Mouse (Mus musculus) heart, postnatal 25 days (tissue): Measurements from ENCODE around the gene Ncbp3. TPM values are rescaled to one million over a fixed set of nuclear protein-coding genes. Genes with fewer than 3 reads are reported as not detected.

ENCODE experiments used
- DNase-seq: peaks from one replicate; pipeline ENCODE4 v3.0.0; 2022; ENCODE audit warnings: low spot score
- intact Hi-C: fragments of 180-260 bp; cut with DNase I; formaldehyde crosslinking; loops from one replicate; pipeline ENCODE4 v1.15.1; 2025
- total RNA-seq, 2 experiments: library from RNA; stranded (reverse); gene quantifications; 2 replicates each; pipeline ENCODE4 v1.2.3; 2021

Gene Ncbp3
- total RNA-seq, 2 experiments from 2014 or later: 5.6 to 6.2 TPM

DNA sequence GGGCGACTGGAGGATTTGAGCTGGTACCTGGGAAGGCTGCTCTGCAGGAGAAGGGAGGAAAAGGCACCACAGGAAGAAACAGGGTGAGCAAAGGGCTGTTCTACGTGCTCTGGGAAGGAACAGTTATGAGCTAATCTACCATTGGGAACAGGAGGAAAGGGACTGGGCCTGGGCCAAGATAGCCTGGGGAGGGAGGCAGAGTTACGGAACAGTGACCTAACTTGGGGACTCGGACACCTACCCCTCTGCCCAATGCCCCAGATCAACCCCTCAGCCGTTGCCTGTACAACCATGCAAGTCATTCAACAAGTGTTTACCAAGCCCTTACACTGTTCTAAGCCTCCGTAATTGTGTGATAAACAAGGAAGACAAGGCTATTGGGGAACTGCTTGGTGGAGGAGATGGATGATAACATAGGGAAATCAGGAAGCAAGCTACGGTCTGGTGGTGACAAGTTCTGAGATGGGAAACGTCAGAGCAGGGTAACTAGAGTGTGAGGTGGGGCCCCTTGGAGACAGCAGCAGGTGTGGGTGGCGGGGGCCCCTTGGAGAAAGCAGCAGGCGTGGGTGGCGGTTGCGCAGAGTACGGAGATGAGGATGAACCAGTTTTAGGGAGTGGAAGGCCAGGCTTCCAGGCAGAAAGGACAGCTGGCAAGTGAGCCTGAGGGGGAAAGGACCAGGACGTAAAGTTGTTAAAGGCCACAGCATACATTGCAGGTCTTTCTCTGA, 61.5 kb downstream of the Ncbp3 start:
- intact Hi-C loops: loop anchor here (5.0 kb wide), 2 partner anchors 37 to 102 kb away; no protein-coding TSS in a partner anchor
- no peak for DNase-seq

DNA sequence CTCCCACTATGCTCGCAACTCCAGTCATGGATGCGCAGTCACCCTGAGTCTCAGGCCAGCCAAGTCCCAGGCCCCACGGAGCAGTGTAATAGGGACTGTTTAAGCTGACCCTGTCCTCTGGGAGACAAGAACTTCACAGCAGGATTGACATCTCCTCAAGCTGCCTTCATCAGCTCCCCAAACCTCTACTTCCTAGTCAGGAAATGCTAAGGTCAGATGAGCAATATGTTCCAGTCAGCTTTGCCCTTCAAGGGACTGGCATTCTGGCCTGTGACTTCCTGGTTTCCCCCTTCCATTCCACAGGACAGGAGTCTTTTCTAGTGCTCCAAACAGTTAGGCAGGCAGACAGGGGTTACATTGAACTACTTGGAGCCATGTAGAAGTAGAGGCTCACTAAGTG, 62.4 kb downstream of the Ncbp3 start:
- intact Hi-C loops: loop anchor here (5.0 kb wide), 2 partner anchors 38 to 103 kb away; no protein-coding TSS in a partner anchor
- no peak for DNase-seq

GRCm38 (mm10) chr11:73111414-73111813, 63.8 kb downstream of the Ncbp3 start:
- intact Hi-C loops: no loop called here
- DNase-seq: no peak

DNA sequence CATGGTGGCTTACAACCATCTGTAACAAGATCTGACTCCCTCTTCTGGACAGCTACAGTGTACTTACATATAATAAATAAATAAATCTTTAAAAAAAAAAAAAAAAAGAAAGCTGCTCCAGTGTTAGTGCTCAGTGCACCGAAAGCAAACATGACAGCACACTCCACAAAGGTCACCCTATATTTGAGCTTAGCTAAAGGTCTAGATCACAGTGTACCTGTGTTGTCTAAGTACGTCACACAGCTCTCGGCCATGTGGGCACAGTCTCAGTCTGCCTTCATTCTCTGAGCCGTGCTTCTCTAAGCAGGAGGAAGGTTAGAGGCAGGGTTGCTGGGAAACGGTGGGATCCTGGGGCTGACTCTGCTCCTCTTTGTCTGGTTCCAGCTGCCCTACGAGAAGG, 78.9 kb downstream of the Ncbp3 start:
- DNase-seq: no peak
- intact Hi-C loops: no loop called here

GRCm38 (mm10) chr11:73131020-73131419, 83.4 kb downstream of the Ncbp3 start:
- no peak for DNase-seq
- intact Hi-C loops: no loop called here

- intact Hi-C loops: no loop called here
These were observed 85.4 kb downstream of the Ncbp3 start for GRCm38 (mm10) chr11:73132999-73133398.

DNA sequence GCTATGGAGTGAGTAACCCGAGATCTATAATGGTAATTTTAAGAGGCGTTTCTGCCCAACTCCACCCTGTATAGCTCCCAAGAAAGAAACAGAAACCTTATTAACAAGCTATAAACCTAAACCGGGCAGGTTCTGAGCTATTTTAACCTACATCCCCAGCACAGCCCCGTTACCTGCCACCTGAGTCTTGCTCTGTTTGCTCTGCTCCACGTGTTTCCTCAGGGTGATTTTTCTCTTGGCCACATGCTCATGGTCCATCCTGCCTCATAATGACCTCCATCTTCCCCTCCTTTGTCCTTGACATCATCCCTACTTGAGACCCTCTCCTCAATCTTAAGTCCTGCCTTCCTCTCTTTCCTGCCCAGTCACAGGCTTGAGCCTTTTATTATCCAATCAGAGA, 86.6 kb downstream of the Ncbp3 start:
- intact Hi-C loops: no loop called here
- DNase-seq: no peak

More at GRCm38 (mm10) chr11:73132999-73133398, 85.4 kb downstream of the Ncbp3 start:
- no peak for DNase-seq

- intact Hi-C loops: loop anchor here (5.0 kb wide), 2 partner anchors 36 to 146 kb away; no protein-coding TSS in a partner anchor
These were observed 89.0 kb downstream of the Ncbp3 start for GRCm38 (mm10) chr11:73136587-73136986.

GRCm38 (mm10) chr11:73137116-73137515, 89.5 kb downstream of the Ncbp3 start:
- intact Hi-C loops: loop anchor here (5.0 kb wide), 2 partner anchors 35 to 145 kb away; no protein-coding TSS in a partner anchor
- DNase-seq: no peak

More at GRCm38 (mm10) chr11:73136587-73136986, 89.0 kb downstream of the Ncbp3 start:
- no peak for DNase-seq

DNA sequence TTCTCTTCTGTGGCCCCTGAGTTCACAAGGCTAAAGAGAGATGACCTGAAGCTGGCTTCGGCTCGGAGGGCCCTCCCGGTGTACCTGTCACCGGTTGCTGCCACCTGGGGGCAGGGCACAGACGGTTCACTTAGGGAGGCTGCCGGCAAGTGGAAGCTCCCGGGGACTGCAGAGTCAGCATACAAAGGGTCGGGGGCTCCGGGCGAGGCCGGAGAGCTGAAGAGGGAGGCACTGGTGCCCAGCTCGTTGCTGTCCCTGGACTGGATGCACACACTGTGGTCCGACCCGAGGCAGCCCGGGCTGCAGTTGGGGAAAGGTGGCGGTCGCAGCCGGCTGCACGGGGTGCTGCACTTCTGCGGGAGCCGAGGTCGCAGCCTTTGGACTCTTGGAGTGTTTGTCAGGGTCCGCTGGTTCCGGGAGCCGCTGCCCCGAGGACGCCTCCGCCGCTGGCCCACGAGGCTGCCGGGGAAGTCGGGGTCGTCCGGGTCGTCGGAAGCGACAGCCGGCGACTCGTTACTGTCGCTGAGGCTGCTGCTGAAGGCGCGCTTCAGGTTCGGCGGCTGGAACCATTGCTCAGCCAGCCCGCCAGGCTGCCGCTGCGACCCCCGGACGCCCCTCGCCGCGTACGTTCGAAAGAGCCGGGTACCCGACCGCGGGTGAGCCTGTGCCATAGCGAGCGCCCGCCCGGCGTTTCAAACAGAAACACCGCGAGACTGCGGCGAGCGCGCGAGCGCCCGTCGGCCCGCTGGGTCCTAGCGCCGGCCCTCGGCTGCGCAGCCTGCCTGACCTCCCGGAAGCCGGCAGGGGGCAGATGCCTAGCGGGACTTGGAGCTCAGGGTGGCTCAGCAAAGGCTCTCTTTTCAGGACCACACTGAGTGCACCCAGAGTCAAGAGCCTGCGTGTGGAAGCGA, 90.3 kb downstream of the Ncbp3 start, which contains the start of gene Haspin:
Gene Haspin (minus strand): TSS at position 704 of the 911 bp plus-strand sequence.
- DNase-seq: peak; percentile 75
- intact Hi-C loops: loop anchor here (2.0 to 5.0 kb wide), 3 partner anchors 34 to 144 kb away; no protein-coding TSS in a partner anchor

Other genes starting within 250 kb of the Ncbp3 start
- gene Atp2a3, start 86.6 kb upstream of the Ncbp3 start, total RNA-seq: 10 to 100 TPM; 11.5 to 12.2 TPM
- under 1 TPM; 0.29 to 0.50 TPM for gene P2rx1, start 48.7 kb upstream of the Ncbp3 start, total RNA-seq
- 1 to 10 TPM in 1 of 2 experiments, under 1 TPM in 1; 0.95 to 1.2 TPM for gene Camkk1, start 28.8 kb upstream of the Ncbp3 start, total RNA-seq
- under 1 TPM; 0.08 to 0.16 TPM for gene Itgae, start 42.8 kb downstream of the Ncbp3 start, total RNA-seq
- gene Haspin, start 90.5 kb downstream of the Ncbp3 start, total RNA-seq: under 1 TPM; 0.17 to 0.34 TPM
- 10 to 100 TPM; 13.0 to 13.3 TPM for gene P2rx5, start 112.6 kb downstream of the Ncbp3 start, total RNA-seq
- 10 to 100 TPM; 78.3 to 84.4 TPM for gene Emc6, start 129.3 kb downstream of the Ncbp3 start, total RNA-seq
- gene Tax1bp3, start 129.3 kb downstream of the Ncbp3 start, total RNA-seq: 10 to 100 TPM; 45.9 to 50.0 TPM
- 10 to 100 TPM; 12.1 to 14.3 TPM for gene Ctns, start 151.3 kb downstream of the Ncbp3 start, total RNA-seq
- gene Shpk, start 151.7 kb downstream of the Ncbp3 start, total RNA-seq: 1 to 10 TPM; 1.4 TPM
- not detected for gene Trpv1, start 186.5 kb downstream of the Ncbp3 start, total RNA-seq
- gene Trpv3, start 219.6 kb downstream of the Ncbp3 start, total RNA-seq: under 1 TPM; 0.03 to 0.05 TPM